Mouse (Mus musculus) thymus, adult 2 months (tissue): Measurements from ENCODE around the gene Txndc11. TPM values are rescaled to one million over a fixed set of nuclear protein-coding genes. Genes with fewer than 3 reads are reported as not detected.

Experiments used
- DNase-seq: peaks from one replicate; pipeline ENCODE4 v3.0.0; 2021
- H3K27ac ChIP-seq: fragments of 200-500 bp; 2 replicates; pipeline ENCODE4 v1.5.1; 2012; ENCODE audit warnings: low read length, control low read depth; ENCODE audit not compliant: control insufficient read depth, insufficient read depth
- H3K27me3 ChIP-seq: fragments of 200-500 bp; 2 replicates; pipeline ENCODE4 v1.6.1; 2012; ENCODE audit warnings: mild to moderate bottlenecking, low read length, moderate library complexity, mixed read lengths; ENCODE audit not compliant: control insufficient read depth, insufficient read depth
- H3K36me3 ChIP-seq: fragments of 200-500 bp; 2 replicates; pipeline ENCODE4 v1.6.1; 2012; ENCODE audit warnings: mild to moderate bottlenecking, low read length, moderate library complexity; ENCODE audit not compliant: control insufficient read depth, insufficient read depth
- H3K4me1 ChIP-seq: fragments of 200-500 bp; replicated peaks from 2 replicates; pipeline ENCODE4 v1.6.1; 2012; ENCODE audit warnings: low read length; ENCODE audit not compliant: control insufficient read depth, insufficient read depth
- H3K4me3 ChIP-seq: fragments of 200-500 bp; 2 replicates; pipeline ENCODE4 v1.5.1; 2012; ENCODE audit warnings: mild to moderate bottlenecking, low read length, control low read depth, moderate library complexity; ENCODE audit not compliant: control insufficient read depth, insufficient read depth
- CTCF ChIP-seq: fragments of 200-500 bp; IDR thresholded peaks from 2 replicates; pipeline ENCODE4 v1.5.1; 2012; ENCODE audit warnings: mild to moderate bottlenecking, control low read depth, low read length, moderate library complexity, borderline replicate concordance; ENCODE audit not compliant: control insufficient read depth, poor library complexity, insufficient read depth; ENCODE audit errors: extremely low read depth
- POLR2A ChIP-seq: fragments of 200-500 bp; IDR thresholded peaks from 2 replicates; pipeline ENCODE4 v1.6.1; 2012; ENCODE audit warnings: mild to moderate bottlenecking, low read length, control low read depth, moderate library complexity; ENCODE audit not compliant: control insufficient read depth, poor library complexity, insufficient read depth; ENCODE audit errors: extremely low read depth
- WGBS: fragments of 180-500 bp; shearing (Covaris S2); methylation state at CpG from one replicate; pipeline ENCODE4 v1.1.7; 2018; 5-methylcytosine and 5-hydroxymethylcytosine counted together
- polyA plus RNA-seq: library from polyadenylated mRNA; depleted of rRNA; stranded (reverse); fragments of >200 nt; gene quantifications from 2 replicates; pipeline ENCODE4 v1.2.3, GENCODE M21; 2012

The Txndc11 gene
- polyA plus RNA-seq, 1 experiment = 35.1 TPM

DNA sequence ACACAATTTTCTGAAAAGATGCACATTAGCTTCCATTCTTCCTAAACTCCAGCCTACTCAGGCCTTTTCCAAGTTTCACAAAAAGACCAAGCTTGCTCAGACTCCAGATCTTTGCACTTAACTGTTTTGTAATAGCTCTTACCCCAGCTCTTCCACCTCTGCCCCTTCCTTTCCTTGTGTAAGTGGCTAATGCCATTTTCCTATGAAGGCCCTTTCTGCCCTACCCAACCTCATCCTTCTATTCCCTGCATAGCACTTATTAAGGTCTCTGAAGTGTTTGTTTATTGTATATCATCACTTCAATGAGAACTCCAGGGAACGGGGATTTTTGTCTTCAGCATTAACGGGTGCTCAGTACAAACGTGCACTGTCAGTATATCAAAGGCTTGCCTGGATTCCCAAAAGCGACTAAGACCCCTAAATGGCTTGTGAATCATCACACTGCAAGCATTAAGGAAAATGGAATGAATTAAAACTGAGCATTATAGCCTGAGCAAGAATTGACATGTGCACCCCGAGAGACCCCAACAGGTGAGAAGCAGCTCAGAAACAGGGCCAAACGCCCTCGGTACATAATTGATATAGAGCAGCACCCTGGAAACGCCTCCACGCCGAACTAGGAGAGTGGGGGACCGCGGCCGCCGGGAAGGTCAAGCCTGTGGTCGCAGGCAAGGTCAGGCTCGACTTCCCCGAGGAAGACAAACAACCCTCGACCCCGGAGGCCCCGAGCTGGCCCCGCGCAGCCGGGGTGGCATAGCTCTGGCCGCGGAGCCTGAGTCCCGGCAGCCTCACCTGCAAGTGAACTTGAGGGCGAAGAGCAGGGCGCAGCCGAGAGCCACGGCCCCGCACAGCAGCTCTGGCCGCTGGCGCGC, 738 bp downstream of the Txndc11 start:
- TF ChIP-seq POLR2A (no peak), CTCF (no peak)
- Histone ChIP-seq H3K4me1 (no peaks in the 10 kb centered on the region; the same call in 1 of the 2 replicates), H3K27me3 (no peaks in the 10 kb centered on the region), H3K36me3 (peaks cover 10% of the 10 kb centered on the region; the same call in 1 of the 2 replicates), H3K4me3 (peak overlapping the region; percentile 79), H3K27ac (no peak overlapping the region)
- under 1% methylated on average over 34 of the region's 34 CpGs for WGBS
- DNase-seq = no peak

DNA sequence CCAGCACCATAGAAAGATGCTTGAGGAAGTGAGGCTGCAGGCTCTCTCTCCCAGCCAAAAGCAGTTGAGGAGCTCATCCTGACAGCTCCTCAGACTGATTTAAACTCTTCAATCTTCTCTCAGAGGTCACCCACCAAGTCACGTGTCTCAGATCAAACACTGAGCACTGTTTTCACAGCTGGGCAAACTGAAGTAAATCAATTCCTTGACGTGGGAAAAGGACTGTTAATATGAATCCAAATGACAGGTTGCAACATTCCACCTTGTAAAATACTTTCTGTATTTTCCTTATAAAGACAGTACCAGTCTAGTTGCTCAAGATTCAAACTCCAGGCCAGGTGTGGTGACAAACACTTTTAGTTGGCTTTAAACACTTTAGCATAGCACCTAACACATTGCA, 1.6 kb downstream of the Txndc11 start:
- no peak overlapping the region for H3K4me3 ChIP-seq
- no peak for DNase-seq
- H3K27ac ChIP-seq = no peak overlapping the region
- H3K4me1 ChIP-seq = no peaks in the 10 kb centered on the region; the same call in 1 of the 2 replicates
- TF ChIP-seq POLR2A (no peak), CTCF (no peak)
- H3K36me3 ChIP-seq = peaks cover 13% of the 10 kb centered on the region; the same call in 1 of the 2 replicates
- 17% methylated on average over 2 of the region's 2 CpGs for WGBS
- no peaks in the 10 kb centered on the region for H3K27me3 ChIP-seq

DNA sequence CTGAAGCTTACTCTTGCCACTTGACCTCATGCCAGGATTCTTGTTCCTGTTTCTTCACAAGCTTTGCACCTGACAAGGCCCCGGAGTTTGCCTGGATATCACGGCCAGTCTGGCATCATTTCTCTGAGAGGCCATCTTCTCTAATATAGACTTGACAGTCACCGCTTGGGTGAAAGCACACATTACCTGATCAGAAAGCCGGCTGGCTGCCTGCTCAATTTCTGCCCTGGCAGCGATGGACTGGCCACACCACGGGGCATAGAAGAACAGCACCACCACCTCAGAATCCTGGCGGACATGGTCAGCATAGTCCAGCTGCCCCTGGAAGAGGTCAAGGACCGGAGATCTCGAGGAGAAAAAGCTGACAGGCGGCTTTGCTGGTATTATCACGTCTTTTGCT, 6.1 kb downstream of the Txndc11 start:
- Histone ChIP-seq H3K27me3 (no peaks in the 10 kb centered on the region), H3K36me3 (peaks cover 19% of the 10 kb centered on the region), H3K4me1 (no peaks in the 10 kb centered on the region; the same call in 1 of the 2 replicates), H3K4me3 (no peak overlapping the region), H3K27ac (no peak overlapping the region)
- no peak for DNase-seq
- 93% methylated on average over 11 of the region's 11 CpGs for WGBS
- no peak for TF ChIP-seq CTCF
- TF ChIP-seq POLR2A = no peak

DNA sequence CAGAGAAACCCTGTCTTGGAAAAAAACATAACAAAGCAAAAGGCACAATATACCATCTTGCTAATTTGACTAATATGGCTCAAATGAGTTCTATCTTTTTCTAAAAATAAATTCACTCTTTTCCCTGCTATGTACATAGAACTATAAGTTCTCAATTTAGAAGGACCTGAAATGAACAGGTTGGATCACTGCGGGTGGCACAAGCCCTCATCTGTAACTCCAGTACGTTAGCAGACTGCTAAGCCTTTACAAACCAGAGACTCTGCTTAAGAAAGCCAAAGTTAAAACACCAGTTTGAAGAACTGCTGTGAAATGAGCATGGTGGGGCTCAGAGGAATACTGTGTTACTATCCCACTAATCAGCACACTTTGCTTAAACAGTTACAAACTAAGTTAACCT, 9.1 kb downstream of the Txndc11 start:
- TF ChIP-seq CTCF (no peak), POLR2A (no peak)
- 94% methylated on average over 2 of the region's 2 CpGs for WGBS
- Histone ChIP-seq H3K36me3 (peaks cover 26% of the 10 kb centered on the region), H3K27me3 (no peaks in the 10 kb centered on the region), H3K4me1 (no peaks in the 10 kb centered on the region), H3K4me3 (no peak overlapping the region), H3K27ac (no peak overlapping the region)
- no peak for DNase-seq

DNA sequence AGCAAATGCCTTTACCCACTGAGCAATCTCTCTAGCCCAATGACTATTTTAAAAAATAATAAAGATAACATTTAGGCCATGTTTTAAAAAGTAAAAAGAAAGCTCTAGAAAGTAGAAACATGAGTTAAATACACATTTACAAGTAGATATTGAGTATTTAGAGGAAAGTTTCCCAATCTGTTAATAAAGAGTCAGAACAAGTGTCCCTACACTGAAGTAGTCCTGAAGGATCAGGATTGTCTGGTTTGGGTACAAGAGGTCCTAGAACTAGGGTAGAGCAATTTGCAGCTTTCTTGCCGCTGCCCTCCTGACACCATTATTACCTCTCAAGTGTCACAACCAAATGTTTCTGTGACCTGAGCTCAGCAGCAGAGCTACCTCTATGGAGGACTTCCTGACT, 10.3 kb downstream of the Txndc11 start:
- Histone ChIP-seq H3K4me3 (no peak overlapping the region), H3K27me3 (no peaks in the 10 kb centered on the region), H3K4me1 (no peaks in the 10 kb centered on the region), H3K27ac (no peak overlapping the region), H3K36me3 (peaks cover 26% of the 10 kb centered on the region)
- TF ChIP-seq POLR2A = no peak
- no peak for TF ChIP-seq CTCF
- 100% methylated on average over 1 of the region's 1 CpGs for WGBS
- DNase-seq = no peak

DNA sequence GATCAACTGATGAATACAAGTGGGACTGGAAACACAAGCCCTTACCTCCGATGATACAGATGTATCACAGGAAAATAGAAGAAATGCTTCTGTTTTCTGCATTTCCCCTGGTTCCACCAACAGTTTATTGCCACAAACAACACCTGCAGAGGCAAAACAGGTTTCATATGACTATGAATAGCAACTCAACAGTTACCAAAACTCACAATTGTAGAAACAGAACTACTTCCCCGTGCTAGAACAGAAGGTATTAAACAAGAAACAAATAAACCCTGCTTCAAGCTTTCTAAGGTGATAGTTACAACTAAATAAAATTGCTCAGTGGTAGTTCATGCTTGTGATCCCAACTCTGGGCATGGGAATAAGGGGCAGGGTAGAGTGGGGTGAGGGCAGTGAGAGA, 11.8 kb downstream of the Txndc11 start:
- no peak overlapping the region for H3K4me3 ChIP-seq
- 77% methylated on average over 2 of the region's 2 CpGs for WGBS
- DNase-seq = no peak
- peaks cover 22% of the 10 kb centered on the region for H3K36me3 ChIP-seq
- peak overlapping the region; percentile 16; the same call in 1 of the 2 replicates for H3K27ac ChIP-seq
- TF ChIP-seq CTCF (no peak), POLR2A (no peak)
- H3K4me1 ChIP-seq = no peaks in the 10 kb centered on the region
- H3K27me3 ChIP-seq = no peaks in the 10 kb centered on the region

DNA sequence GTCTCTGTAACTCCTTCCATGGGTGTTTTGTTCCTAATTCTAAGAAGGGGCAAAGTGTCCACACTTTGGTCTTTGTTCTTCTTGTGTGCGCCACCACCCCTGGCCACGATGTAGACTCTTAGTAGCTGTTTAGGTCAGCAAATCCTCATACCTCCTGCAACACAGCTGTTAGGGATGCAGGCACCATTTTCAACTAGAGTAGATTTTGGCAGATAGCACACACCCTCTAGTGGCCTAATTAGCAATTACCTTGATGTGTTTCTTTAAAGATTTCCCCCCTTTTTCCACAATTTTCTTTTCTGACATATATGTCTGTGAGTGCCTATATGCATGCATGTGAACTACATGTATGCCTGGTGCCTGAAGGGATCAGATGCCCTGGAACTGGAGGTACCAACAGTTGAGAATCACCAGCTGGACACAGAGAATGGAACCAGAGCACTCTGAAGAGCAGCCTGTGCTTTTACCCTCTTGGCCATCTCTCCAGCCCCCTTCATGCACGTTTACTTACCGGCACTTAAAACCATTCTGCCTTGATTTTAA, 25.2 kb downstream of the Txndc11 start:
- Histone ChIP-seq H3K4me3 (no peak overlapping the region), H3K36me3 (peaks cover 10% of the 10 kb centered on the region; the same call in 1 of the 2 replicates), H3K27me3 (no peaks in the 10 kb centered on the region), H3K4me1 (no peaks in the 10 kb centered on the region), H3K27ac (no peak overlapping the region)
- WGBS = 77% methylated on average over 4 of the region's 4 CpGs
- TF ChIP-seq POLR2A (no peak), CTCF (no peak)
- no peak for DNase-seq
